In genomic region chr2:136139159-136140069, GRCm38 (mm10) we compare ENCODE assay signal across 9 mouse cellular contexts.
DNase-seq lines count a peak whose midpoint lies in the region; ATAC-seq and TF ChIP-seq lines count a peak whose summit lies in the region.
"Had no signal": no experiment of that assay in that cellular context is flagged by ENCODE, and none has a peak within 500 bp of the region (broad histone marks: within the 10 kb centered on the region; RNA-seq: fewer than 3 reads in every experiment).

No protein-coding gene starts in this region.

- ATAC-seq in cerebellum, adult (ENCODE audit: insufficient number of reproducible peaks, low FRiP score, low TSS enrichment) = 0 out of 2 replicates have a peak, but pooled peaks have one; percentile 26
- ATAC-seq in forebrain, embryonic 13.5 days = peak; percentile 59
- no peak for ATAC-seq in limb, embryonic 14.5 days (ENCODE audit: low FRiP score, low read depth)

- H3K27me3 ChIP-seq in forebrain, embryonic 13.5 days = no peaks in the 10 kb centered on the region
- H3K27me3 ChIP-seq in limb, embryonic 14.5 days (ENCODE audit: control insufficient read depth, insufficient read depth, low read length) = no peaks in the 10 kb centered on the region
- H3K27me3 ChIP-seq: heart, embryonic 13.5 days had no signal

- no peak for TF ChIP-seq POLR2A in limb, embryonic 14.5 days (IDR thresholded peaks at IDR 0.05; ENCODE audit: borderline replicate concordance, extremely low read depth, insufficient read depth, insufficient read length)

- H3K4me3 ChIP-seq in layer of hippocampus, adult 2 months = no peak overlapping the region
- no peak overlapping the region for H3K4me3 ChIP-seq in ES-E14 (ENCODE audit: insufficient read depth in 1 of 2, low read depth in 1 of 2, low read length in 2 of 2, poor library complexity in 1 of 2, severe bottlenecking in 1 of 2)
- no peak overlapping the region for H3K4me3 ChIP-seq in forebrain, embryonic 13.5 days
- H3K4me3 ChIP-seq in limb, embryonic 14.5 days (replicated peaks; ENCODE audit: low read length) = no peak overlapping the region
- H3K4me3 ChIP-seq: heart, embryonic 13.5 days had no signal

- H3K36me3 ChIP-seq in ES-E14 (ENCODE audit: control insufficient read depth, insufficient read depth, low read length, poor library complexity, severe bottlenecking) = no peaks in the 10 kb centered on the region
- no peaks in the 10 kb centered on the region for H3K36me3 ChIP-seq in forebrain, embryonic 13.5 days (ENCODE audit: poor library complexity, severe bottlenecking)
- no peaks in the 10 kb centered on the region for H3K36me3 ChIP-seq in limb, embryonic 14.5 days (ENCODE audit: control insufficient read depth, insufficient read depth, low read length)
- H3K36me3 ChIP-seq: heart, embryonic 13.5 days had no signal

- H3K4me1 ChIP-seq in ES-E14 (ENCODE audit: control insufficient read depth in 2 of 2, insufficient read depth in 2 of 2, low read length in 2 of 2, poor library complexity in 1 of 2) = no peaks in the 10 kb centered on the region
- H3K4me1 ChIP-seq in forebrain, embryonic 13.5 days = no peaks in the 10 kb centered on the region
- no peaks in the 10 kb centered on the region for H3K4me1 ChIP-seq in limb, embryonic 14.5 days (ENCODE audit: control insufficient read depth, insufficient read depth, low read length)
- H3K4me1 ChIP-seq: heart, embryonic 13.5 days had no signal

- no peak overlapping the region for H3K4me2 ChIP-seq in forebrain, embryonic 13.5 days
- no peak overlapping the region for H3K4me2 ChIP-seq in limb, embryonic 14.5 days (replicated peaks; ENCODE audit: low read depth, low read length, severe bottlenecking)
- H3K4me2 ChIP-seq: heart, embryonic 13.5 days had no signal

- H3K9me3 ChIP-seq in ES-E14 (ENCODE audit: control insufficient read depth, insufficient read depth, low read depth, low read length) = no peaks in the 10 kb centered on the region
- no peaks in the 10 kb centered on the region for H3K9me3 ChIP-seq in forebrain, embryonic 13.5 days (replicated peaks)
- H3K9me3 ChIP-seq in limb, embryonic 14.5 days (ENCODE audit: control insufficient read depth, low read length) = no peaks in the 10 kb centered on the region
- H3K9me3 ChIP-seq: heart, embryonic 13.5 days had no signal

- DNase-seq in layer of hippocampus, adult 2 months (ENCODE audit: low spot score in 2 of 2) = peak; percentile 36 to 61
- DNase-seq in layer of hippocampus, adult 9-11 months = no peak
- DNase-seq in ES-E14 (ENCODE audit: low read depth, low spot score) = peak; percentile 4
- DNase-seq in limb, embryonic 14.5 days (ENCODE audit: low spot score) = peak; percentile 32
- no peak for DNase-seq in natural killer cell, adult 2 months (ENCODE audit: low spot score in 2 of 2)
- DNase-seq in urinary bladder, postnatal 4 days (ENCODE audit: low spot score in 2 of 2) = no peak

- peak; percentile 70 for TF ChIP-seq CTCF in layer of hippocampus, adult 2 months (conservative IDR thresholded peaks at IDR 0.05)

- H3K27ac ChIP-seq in layer of hippocampus, adult 2 months = no peak overlapping the region
- no peak overlapping the region for H3K27ac ChIP-seq in ES-E14 (ENCODE audit: insufficient read depth, low read depth, low read length, poor library complexity, severe bottlenecking)
- H3K27ac ChIP-seq in forebrain, embryonic 13.5 days = no peak overlapping the region
- H3K27ac ChIP-seq in limb, embryonic 14.5 days (replicated peaks; ENCODE audit: low read depth, low read length) = no peak overlapping the region
- H3K27ac ChIP-seq: heart, embryonic 13.5 days had no signal

- 71% methylated on average over 4 of the region's 4 CpGs for WGBS in forebrain, embryonic 13.5 days
- 52% methylated on average over 4 of the region's 4 CpGs for WGBS in limb, embryonic 14.5 days

- no peak overlapping the region for H3K9ac ChIP-seq in ES-E14 (ENCODE audit: insufficient read depth, low read depth, low read length, poor library complexity, severe bottlenecking)
- no peak overlapping the region for H3K9ac ChIP-seq in forebrain, embryonic 13.5 days
- H3K9ac ChIP-seq in limb, embryonic 14.5 days (ENCODE audit: low read depth, low read length, severe bottlenecking) = no peak overlapping the region
- H3K9ac ChIP-seq: heart, embryonic 13.5 days had no signal

- in situ Hi-C loops in ES-E14 (cut with MboI; ENCODE audit: low sequenced_read_pairs in 2 of 2, unreplicated experiment in 2 of 2) = no loop called here

TF ChIP-seq in ES-E14, 5 proteins besides CTCF, POLR2A, EP300 and RAD21:
- TF ChIP-seq MAFK (IDR thresholded peaks at IDR 0.05; ENCODE audit: insufficient read depth, low read depth, low read length) = no peak
- 0 out of 2 replicates have a peak, but pooled peaks have one; percentile 32 for TF ChIP-seq ZC3H11A (IDR thresholded peaks at IDR 0.05; ENCODE audit: borderline replicate concordance, low read depth, low read length)

Comparison
In these comparisons a context has a peak if more than half of its experiments do, and no peak if none do; other contexts are left out.
1. DNase-seq: peak in layer of hippocampus, adult 2 months (2 of 2), ES-E14 (single experiment) and limb, embryonic 14.5 days (single experiment); none in layer of hippocampus, adult 9-11 months (single experiment), natural killer cell, adult 2 months (0 of 2) and urinary bladder, postnatal 4 days (0 of 2).